Comparison of ENCODE assay signal across 13 mouse cellular contexts in the genomic region with DNA sequence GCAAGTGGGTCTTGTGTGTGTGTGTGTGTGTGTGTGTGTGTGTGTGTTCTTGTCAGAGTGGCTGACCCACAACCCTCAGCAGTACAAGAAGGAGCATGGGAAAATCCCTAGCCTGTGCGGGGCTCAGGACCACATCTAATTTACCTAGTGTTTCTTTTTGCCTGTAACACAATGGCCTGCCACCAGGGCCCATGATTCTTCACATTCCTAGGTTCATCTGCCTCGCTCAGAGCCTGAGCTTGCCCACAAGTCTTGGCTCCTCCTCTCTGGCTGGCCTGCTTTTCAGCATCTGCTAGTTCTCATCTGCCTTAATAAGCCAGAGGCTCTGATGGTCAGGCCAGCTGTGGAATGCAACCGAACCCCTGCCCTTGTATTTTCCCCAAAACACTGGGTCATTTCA. TPM values are rescaled to one million over a fixed set of nuclear protein-coding genes. Genes with fewer than 3 reads are reported as not detected.
DNase-seq lines count a peak whose midpoint lies in the region; ATAC-seq lines count a peak whose summit lies in the region.
"Had no signal": no experiment of that assay in that cellular context is flagged by ENCODE, and none has a peak within 500 bp of the region (broad histone marks: within the 10 kb centered on the region; RNA-seq: fewer than 3 reads in every experiment).

No protein-coding gene starts in this region.

- H3K27me3 ChIP-seq in hindbrain, embryonic 10.5 days (ENCODE audit: insufficient read depth, poor library complexity, severe bottlenecking): peaks cover 11% of the 10 kb centered on the region; the same call in 1 of the 2 replicates
- H3K27me3 ChIP-seq in hindbrain, embryonic 13.5 days: peaks cover 24% of the 10 kb centered on the region; the same call in 1 of the 2 replicates
- H3K27me3 ChIP-seq in midbrain, embryonic 15.5 days (replicated peaks): no peaks in the 10 kb centered on the region
- H3K27me3 ChIP-seq: embryonic facial prominence, embryonic 12.5 days; heart, embryonic 13.5 days had no signal

- no peak for ATAC-seq in hindbrain, embryonic 13.5 days (ENCODE audit: low FRiP score)
- ATAC-seq in midbrain, embryonic 15.5 days (replicated peaks): no peak

- H3K9ac ChIP-seq in hindbrain, embryonic 13.5 days: no peak overlapping the region
- H3K9ac ChIP-seq in midbrain, embryonic 15.5 days: no peak overlapping the region
- H3K9ac ChIP-seq: embryonic facial prominence, embryonic 12.5 days; heart, embryonic 13.5 days had no signal

- peak overlapping the region; percentile 57; the same call in 1 of the 2 replicates for H3K27ac ChIP-seq in hindbrain, embryonic 10.5 days
- H3K27ac ChIP-seq in hindbrain, embryonic 13.5 days: no peak overlapping the region
- no peak overlapping the region for H3K27ac ChIP-seq in midbrain, embryonic 15.5 days
- H3K27ac ChIP-seq: embryonic facial prominence, embryonic 12.5 days; heart, embryonic 13.5 days had no signal

- no peak overlapping the region for H3K4me3 ChIP-seq in hindbrain, embryonic 10.5 days
- no peak overlapping the region for H3K4me3 ChIP-seq in hindbrain, embryonic 13.5 days
- H3K4me3 ChIP-seq in midbrain, embryonic 15.5 days: no peak overlapping the region
- H3K4me3 ChIP-seq: embryonic facial prominence, embryonic 12.5 days; heart, embryonic 13.5 days had no signal

- H3K4me2 ChIP-seq in hindbrain, embryonic 13.5 days: no peak overlapping the region
- no peak overlapping the region for H3K4me2 ChIP-seq in midbrain, embryonic 15.5 days
- H3K4me2 ChIP-seq: embryonic facial prominence, embryonic 12.5 days; heart, embryonic 13.5 days had no signal

- H3K9me3 ChIP-seq in hindbrain, embryonic 10.5 days: no peaks in the 10 kb centered on the region
- no peaks in the 10 kb centered on the region for H3K9me3 ChIP-seq in hindbrain, embryonic 13.5 days
- no peaks in the 10 kb centered on the region for H3K9me3 ChIP-seq in midbrain, embryonic 15.5 days
- H3K9me3 ChIP-seq: embryonic facial prominence, embryonic 12.5 days had no signal

- WGBS in hindbrain, embryonic 10.5 days: 18% methylated on average over 3 of the region's 3 CpGs
- WGBS in hindbrain, embryonic 13.5 days: 23% methylated on average over 3 of the region's 3 CpGs
- 36% methylated on average over 3 of the region's 3 CpGs for WGBS in midbrain, embryonic 15.5 days

- no peaks in the 10 kb centered on the region for H3K36me3 ChIP-seq in hindbrain, embryonic 10.5 days
- no peaks in the 10 kb centered on the region for H3K36me3 ChIP-seq in hindbrain, embryonic 13.5 days
- H3K36me3 ChIP-seq in midbrain, embryonic 15.5 days (replicated peaks): no peaks in the 10 kb centered on the region
- H3K36me3 ChIP-seq: embryonic facial prominence, embryonic 12.5 days; heart, embryonic 13.5 days had no signal

- peaks cover 58% of the 10 kb centered on the region for H3K4me1 ChIP-seq in hindbrain, embryonic 10.5 days (replicated peaks)
- peaks cover 15% of the 10 kb centered on the region for H3K4me1 ChIP-seq in hindbrain, embryonic 13.5 days (replicated peaks)
- peaks cover 6% of the 10 kb centered on the region for H3K4me1 ChIP-seq in midbrain, embryonic 15.5 days

- no peak for DNase-seq in hindbrain, embryonic 10.5 days (ENCODE audit: low spot score)
- DNase-seq in 3T3-L1 (ENCODE audit: low read depth, low spot score) (peak; percentile 91), ZHBTc4 (ENCODE audit: low read depth, low spot score) (peak; percentile 84), liver (no peak)
- peak; percentile 57 to 70 for DNase-seq in kidney, postnatal 4 days
- DNase-seq in adrenal gland, adult 2 months: no peak
- DNase-seq: thymus, postnatal 4 days had no signal

RNA-seq across cellular contexts. Expression of a gene that starts 19.5 kb away (rescaled TPM):
- 3.2 and 6.5 TPM in 2 replicates for polyA plus RNA-seq in hindbrain, embryonic 10.5 days (2016; fragmentation: Nextera tagmentation; extraction: Ambion mirVana)
- polyA plus RNA-seq in hindbrain, embryonic 13.5 days (2015; fragmentation: Nextera tagmentation; extraction: Ambion mirVana): 0.44 and 0.49 TPM in 2 replicates
- under 1 TPM in 1 of 2 experiments, not detected in 1; 0.10 TPM for total RNA-seq in adrenal gland, adult 2 months (2021)
- 0.03 and 0.07 TPM in 2 replicates for polyA plus RNA-seq in adrenal gland, adult 2 months (2012; rRNA removed)
- 0.17 and 0.20 TPM in 2 replicates for polyA plus RNA-seq in midbrain, embryonic 15.5 days (2015; fragmentation: Nextera tagmentation; extraction: Ambion mirVana)
- total RNA-seq: left cerebral cortex, postnatal 14 days; monocyte, adult 5-6 weeks had no signal
- polyA plus RNA-seq: heart, embryonic 13.5 days had no signal

RNA-seq across cellular contexts. Expression of a gene that starts 23.8 kb away (rescaled TPM):
- 5.7 and 6.7 TPM in 2 replicates for polyA plus RNA-seq in hindbrain, embryonic 10.5 days (2016; fragmentation: Nextera tagmentation; extraction: Ambion mirVana)
- polyA plus RNA-seq in hindbrain, embryonic 13.5 days (2015; fragmentation: Nextera tagmentation; extraction: Ambion mirVana): 10.3 and 11.4 TPM in 2 replicates
- total RNA-seq in adrenal gland, adult 2 months (2021): 10 to 100 TPM; 37.8 to 54.0 TPM
- 47.2 and 49.0 TPM in 2 replicates for polyA plus RNA-seq in adrenal gland, adult 2 months (2012; rRNA removed)
- polyA plus RNA-seq in midbrain, embryonic 15.5 days (2015; fragmentation: Nextera tagmentation; extraction: Ambion mirVana): 17.2 and 17.4 TPM in 2 replicates

RNA-seq across cellular contexts. Expression of a gene that starts 45.7 kb away (rescaled TPM):
- polyA plus RNA-seq in hindbrain, embryonic 10.5 days (2016; fragmentation: Nextera tagmentation; extraction: Ambion mirVana): 0.25 and 0.31 TPM in 2 replicates
- polyA plus RNA-seq in hindbrain, embryonic 13.5 days (2015; fragmentation: Nextera tagmentation; extraction: Ambion mirVana): 0.17 TPM in 1 of 2 replicates, not detected in the other
- under 1 TPM in 1 of 2 experiments, not detected in 1; 0.21 TPM for total RNA-seq in adrenal gland, adult 2 months (2021)
- 0.17 and 0.25 TPM in 2 replicates for polyA plus RNA-seq in adrenal gland, adult 2 months (2012; rRNA removed)
- polyA plus RNA-seq in midbrain, embryonic 15.5 days (2015; fragmentation: Nextera tagmentation; extraction: Ambion mirVana): not detected in 2 replicates
- total RNA-seq: left cerebral cortex, postnatal 14 days; monocyte, adult 5-6 weeks had no signal

RNA-seq across cellular contexts. Expression of a gene that starts 59.2 kb away (rescaled TPM):
- 10.7 and 15.2 TPM in 2 replicates for polyA plus RNA-seq in hindbrain, embryonic 10.5 days (2016; fragmentation: Nextera tagmentation; extraction: Ambion mirVana)
- 24.2 and 25.5 TPM in 2 replicates for polyA plus RNA-seq in hindbrain, embryonic 13.5 days (2015; fragmentation: Nextera tagmentation; extraction: Ambion mirVana)
- total RNA-seq in adrenal gland, adult 2 months (2021): 100 to 1,000 TPM in 1 of 2 experiments, 10 to 100 TPM in 1; 92.9 to 112 TPM
- 114 and 118 TPM in 2 replicates for polyA plus RNA-seq in adrenal gland, adult 2 months (2012; rRNA removed)
- 27.4 and 28.2 TPM in 2 replicates for polyA plus RNA-seq in midbrain, embryonic 15.5 days (2015; fragmentation: Nextera tagmentation; extraction: Ambion mirVana)

Comparison
In these comparisons a context has a peak if more than half of its experiments do, and no peak if none do; other contexts are left out.
1. DNase-seq: peak in 3T3-L1 (single experiment), ZHBTc4 (single experiment) and kidney, postnatal 4 days (2 of 2); none in hindbrain, embryonic 10.5 days (single experiment), liver (single experiment) and adrenal gland, adult 2 months (single experiment).